Mouse (Mus musculus): ENCODE measurements around the gene Rcan2. TPM values are rescaled to one million over a fixed set of nuclear protein-coding genes. Genes with fewer than 3 reads are reported as not detected.

Rcan2 gene
- polyA plus RNA-seq, 1 experiment from 2014 or later: 6.8 TPM

DNA sequence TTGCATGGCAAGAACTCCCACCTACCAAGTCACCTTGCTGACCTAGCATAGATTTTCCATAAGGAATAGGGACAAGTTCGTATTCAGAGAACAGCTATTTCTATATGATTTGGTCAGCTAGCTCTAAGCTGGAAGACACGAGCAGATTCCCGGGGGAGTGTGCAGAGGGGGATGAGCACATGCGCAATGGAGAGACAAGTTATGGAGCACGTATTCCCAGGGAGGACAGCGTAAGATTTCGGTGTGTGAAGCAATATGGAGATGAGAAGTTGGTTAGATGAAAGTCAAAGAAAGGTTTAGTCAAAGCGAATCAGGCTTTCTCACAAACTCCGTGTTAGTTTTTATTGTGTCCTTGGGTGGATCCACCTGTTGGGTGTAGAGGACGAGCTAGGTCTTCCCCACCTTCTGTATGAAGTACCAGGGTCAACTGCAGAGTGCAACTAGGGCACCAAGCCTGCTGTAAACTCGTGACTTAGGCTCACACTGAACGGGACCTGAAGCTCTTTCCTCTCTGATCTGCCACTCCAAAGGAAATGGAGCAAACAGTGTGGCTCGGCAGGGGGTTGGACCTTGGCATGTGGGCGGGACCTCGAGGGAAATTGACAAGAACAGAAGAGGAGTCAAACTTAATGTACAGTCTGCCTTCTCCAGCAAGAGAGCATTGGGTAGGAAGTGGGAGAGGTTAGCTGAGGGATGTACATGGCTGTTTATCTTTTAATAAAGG lies 31.4 kb downstream of the Rcan2 start:
- peak overlapping the region; percentile 44 for H3K4me2 ChIP-seq
- H3K4me3 ChIP-seq (replicated peaks): peak overlapping the region; percentile 17
- 0 out of 2 replicates have a peak, but pooled peaks have one; percentile 18 for ATAC-seq (replicated peaks; ENCODE audit: low FRiP score)
- 67% methylated on average over 15 of the region's 15 CpGs for WGBS
- H3K27ac ChIP-seq: no peak overlapping the region
- H3K9me3 ChIP-seq (replicated peaks): no peaks in the 10 kb centered on the region
- H3K36me3 ChIP-seq: no peaks in the 10 kb centered on the region
- no peak overlapping the region for H3K9ac ChIP-seq
- H3K4me1 ChIP-seq: no peaks in the 10 kb centered on the region
- H3K27me3 ChIP-seq: no peaks in the 10 kb centered on the region

DNA sequence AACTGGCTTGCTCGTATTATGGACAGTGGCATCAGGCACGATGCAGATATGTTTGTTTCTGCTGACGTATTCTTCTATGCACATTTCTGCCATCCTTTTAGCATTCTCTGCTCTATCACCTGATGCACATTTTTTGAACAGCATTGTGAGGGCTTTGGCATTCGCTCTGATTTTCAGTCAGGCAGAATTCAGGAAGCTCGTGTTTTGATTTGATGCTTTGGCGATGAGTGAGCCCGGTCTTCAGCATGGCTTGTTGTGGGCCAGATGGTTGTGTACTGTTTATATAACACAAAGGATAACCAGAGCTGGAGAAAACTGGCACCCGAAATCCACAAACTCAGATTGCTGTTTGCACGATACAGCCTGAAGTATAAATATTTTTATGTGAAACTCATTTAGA lies 39.1 kb downstream of the Rcan2 start:
- H3K36me3 ChIP-seq: no peaks in the 10 kb centered on the region
- WGBS: 89% methylated on average over 9 of the region's 9 CpGs
- no peak overlapping the region for H3K27ac ChIP-seq
- H3K4me1 ChIP-seq: no peaks in the 10 kb centered on the region
- H3K4me2 ChIP-seq: no peak overlapping the region
- H3K9ac ChIP-seq: no peak overlapping the region
- H3K9me3 ChIP-seq (replicated peaks): no peaks in the 10 kb centered on the region
- H3K27me3 ChIP-seq: no peaks in the 10 kb centered on the region
- no peak overlapping the region for H3K4me3 ChIP-seq (replicated peaks)
- no peak for ATAC-seq (replicated peaks; ENCODE audit: low FRiP score)

DNA sequence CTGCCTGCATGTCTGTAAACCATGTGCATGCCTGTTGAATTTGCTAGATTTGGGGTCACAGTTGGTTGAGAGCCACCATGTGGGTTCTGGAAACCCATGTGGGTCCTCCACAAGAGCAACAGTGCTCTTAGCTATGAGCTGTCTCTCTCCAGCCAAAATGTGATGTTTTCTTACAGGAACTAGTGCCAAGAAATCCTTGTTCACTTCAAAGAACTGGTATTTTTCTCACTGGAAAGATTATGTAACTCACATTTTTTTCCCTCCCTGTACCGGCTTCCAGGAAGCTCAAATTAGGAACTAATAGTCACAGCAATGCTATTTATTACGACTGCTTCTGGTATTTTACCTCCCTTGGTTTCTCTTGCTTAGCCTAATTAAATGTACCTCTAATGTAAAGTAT lies 45.6 kb downstream of the Rcan2 start:
- no peak for ATAC-seq (replicated peaks; ENCODE audit: low FRiP score)
- no peaks in the 10 kb centered on the region for H3K4me1 ChIP-seq
- 68% methylated on average over 2 of the region's 2 CpGs for WGBS
- H3K9me3 ChIP-seq (replicated peaks): no peaks in the 10 kb centered on the region
- no peak overlapping the region for H3K9ac ChIP-seq
- no peaks in the 10 kb centered on the region for H3K27me3 ChIP-seq
- H3K36me3 ChIP-seq: no peaks in the 10 kb centered on the region
- no peak overlapping the region for H3K4me2 ChIP-seq
- H3K27ac ChIP-seq: no peak overlapping the region
- H3K4me3 ChIP-seq (replicated peaks): no peak overlapping the region

DNA sequence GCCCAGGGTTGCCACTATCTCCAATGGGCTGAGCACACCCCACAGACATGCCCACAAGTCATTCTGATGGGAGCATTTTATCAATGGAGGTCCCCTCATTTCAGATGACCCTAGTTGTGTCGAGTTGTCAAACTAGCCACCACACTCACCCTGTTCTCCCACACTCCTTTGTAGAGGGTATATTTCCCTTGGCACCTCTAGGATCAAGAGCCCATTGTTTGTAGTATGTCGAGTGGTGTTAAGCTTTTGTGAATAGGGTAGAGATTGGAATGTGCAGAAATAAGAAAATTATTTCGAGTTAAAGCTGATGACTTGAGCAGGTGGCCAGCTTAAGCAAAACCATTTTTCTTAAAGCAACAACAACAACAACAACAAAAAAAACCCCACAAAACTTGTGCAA lies 47.8 kb downstream of the Rcan2 start:
- no peak overlapping the region for H3K4me2 ChIP-seq
- no peaks in the 10 kb centered on the region for H3K9me3 ChIP-seq (replicated peaks)
- no peak overlapping the region for H3K4me3 ChIP-seq (replicated peaks)
- no peak for ATAC-seq (replicated peaks; ENCODE audit: low FRiP score)
- no peaks in the 10 kb centered on the region for H3K4me1 ChIP-seq
- H3K27ac ChIP-seq: no peak overlapping the region
- 77% methylated on average over 3 of the region's 3 CpGs for WGBS
- H3K9ac ChIP-seq: no peak overlapping the region
- no peaks in the 10 kb centered on the region for H3K36me3 ChIP-seq
- H3K27me3 ChIP-seq: no peaks in the 10 kb centered on the region

DNA sequence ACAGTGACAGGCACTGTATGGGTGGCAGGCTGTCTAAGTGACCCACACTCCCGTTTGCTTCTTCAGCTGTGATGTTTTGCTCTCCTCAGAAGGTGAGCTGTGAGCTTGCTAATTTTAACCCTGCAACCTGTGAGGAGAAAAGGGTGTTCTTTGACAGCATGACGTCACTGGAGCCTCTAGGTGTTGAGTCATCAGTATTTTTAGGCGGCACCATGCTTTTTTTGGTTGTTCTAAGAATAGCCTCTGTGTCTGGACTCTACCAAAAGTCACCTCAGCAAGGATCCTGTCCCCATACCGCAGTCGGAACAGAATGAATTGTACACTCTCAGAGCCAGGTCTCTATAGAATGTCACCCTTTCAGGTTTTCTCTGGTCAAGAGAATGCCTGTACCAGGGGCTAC lies 54.0 kb downstream of the Rcan2 start:
- no peaks in the 10 kb centered on the region for H3K27me3 ChIP-seq
- 84% methylated on average over 5 of the region's 5 CpGs for WGBS
- no peak overlapping the region for H3K9ac ChIP-seq
- H3K27ac ChIP-seq: no peak overlapping the region
- ATAC-seq (replicated peaks; ENCODE audit: low FRiP score): no peak
- H3K4me2 ChIP-seq: no peak overlapping the region
- no peaks in the 10 kb centered on the region for H3K9me3 ChIP-seq (replicated peaks)
- no peak overlapping the region for H3K4me3 ChIP-seq (replicated peaks)
- no peaks in the 10 kb centered on the region for H3K36me3 ChIP-seq
- H3K4me1 ChIP-seq: no peaks in the 10 kb centered on the region

DNA sequence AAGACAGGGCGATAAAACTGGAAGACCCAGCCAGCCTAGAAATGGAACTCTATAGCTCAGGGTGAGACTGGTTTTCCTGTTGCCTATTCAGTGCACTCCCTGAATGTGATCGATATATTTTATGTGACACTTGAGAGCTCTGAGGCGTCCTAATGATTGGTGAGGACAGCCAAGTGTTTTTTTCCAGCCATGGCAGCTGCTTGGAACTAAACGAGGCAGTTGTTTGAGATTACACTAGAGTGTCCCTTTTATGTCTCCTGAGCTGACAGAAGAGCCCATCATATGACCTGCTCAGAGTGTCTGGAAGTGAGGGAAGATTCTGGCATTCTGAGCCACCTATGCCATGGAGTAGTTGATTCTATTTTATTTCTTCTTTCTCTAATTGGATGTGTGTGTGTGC lies 54.9 kb downstream of the Rcan2 start:
- no peak for ATAC-seq (replicated peaks; ENCODE audit: low FRiP score)
- no peaks in the 10 kb centered on the region for H3K4me1 ChIP-seq
- H3K9ac ChIP-seq: no peak overlapping the region
- H3K4me3 ChIP-seq (replicated peaks): no peak overlapping the region
- no peaks in the 10 kb centered on the region for H3K9me3 ChIP-seq (replicated peaks)
- no peak overlapping the region for H3K4me2 ChIP-seq
- WGBS: 34% methylated on average over 4 of the region's 4 CpGs
- H3K27me3 ChIP-seq: no peaks in the 10 kb centered on the region
- H3K36me3 ChIP-seq: no peaks in the 10 kb centered on the region
- no peak overlapping the region for H3K27ac ChIP-seq

DNA sequence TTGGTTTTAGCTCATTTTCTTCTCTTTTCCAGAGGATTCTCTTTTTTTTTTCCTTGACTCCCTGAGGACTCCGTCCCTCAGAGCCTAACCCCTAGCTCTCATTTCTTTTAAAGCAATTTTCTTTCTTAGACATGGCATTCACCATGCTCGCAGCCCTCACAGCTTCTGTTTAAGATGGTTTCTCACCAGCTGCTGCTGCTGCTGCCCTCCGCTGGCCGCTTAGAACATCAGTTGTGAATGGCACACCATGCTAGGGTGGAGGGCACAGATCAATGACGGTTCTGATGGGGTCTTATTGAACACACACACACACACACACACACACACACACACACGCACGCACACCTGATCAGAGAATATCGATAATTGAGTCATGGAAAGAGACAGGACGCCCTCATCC lies 67.7 kb downstream of the Rcan2 start:
- Histone ChIP-seq H3K9me3 (replicated peaks) (no peaks in the 10 kb centered on the region), H3K4me2 (no peak overlapping the region), H3K4me3 (replicated peaks) (no peak overlapping the region), H3K9ac (no peak overlapping the region), H3K4me1 (0 out of 2 replicates have a peak, but pooled peaks cover 2% of the 10 kb centered on the region), H3K27ac (no peak overlapping the region), H3K36me3 (no peaks in the 10 kb centered on the region), H3K27me3 (no peaks in the 10 kb centered on the region)
- WGBS: 91% methylated on average over 9 of the region's 9 CpGs
- no peak for ATAC-seq (replicated peaks; ENCODE audit: low FRiP score)

DNA sequence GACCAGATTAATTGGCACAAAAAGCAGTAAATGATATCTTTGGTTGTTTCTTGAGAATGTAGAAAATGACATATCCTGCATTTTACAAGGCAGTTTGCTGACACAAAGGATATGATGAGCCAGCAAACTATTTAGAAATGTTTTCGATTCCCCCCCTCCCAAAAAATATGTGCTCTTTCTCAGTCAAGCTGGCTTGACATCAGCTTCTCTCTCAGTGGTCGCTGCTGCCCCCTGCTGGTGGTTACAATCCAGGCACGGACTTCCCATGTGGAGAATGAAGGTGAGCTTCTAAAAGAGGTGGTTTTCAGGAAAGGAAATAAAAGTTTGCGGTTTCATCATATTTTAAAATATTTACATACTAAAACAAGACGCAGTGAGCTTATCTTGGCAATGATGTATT lies 68.5 kb downstream of the Rcan2 start:
- Histone ChIP-seq H3K4me3 (replicated peaks) (no peak overlapping the region), H3K27me3 (no peaks in the 10 kb centered on the region), H3K27ac (no peak overlapping the region), H3K4me2 (no peak overlapping the region), H3K9me3 (replicated peaks) (no peaks in the 10 kb centered on the region), H3K9ac (no peak overlapping the region), H3K36me3 (no peaks in the 10 kb centered on the region), H3K4me1 (0 out of 2 replicates have a peak, but pooled peaks cover 2% of the 10 kb centered on the region)
- 16% methylated on average over 5 of the region's 5 CpGs for WGBS
- ATAC-seq (replicated peaks; ENCODE audit: low FRiP score): no peak

DNA sequence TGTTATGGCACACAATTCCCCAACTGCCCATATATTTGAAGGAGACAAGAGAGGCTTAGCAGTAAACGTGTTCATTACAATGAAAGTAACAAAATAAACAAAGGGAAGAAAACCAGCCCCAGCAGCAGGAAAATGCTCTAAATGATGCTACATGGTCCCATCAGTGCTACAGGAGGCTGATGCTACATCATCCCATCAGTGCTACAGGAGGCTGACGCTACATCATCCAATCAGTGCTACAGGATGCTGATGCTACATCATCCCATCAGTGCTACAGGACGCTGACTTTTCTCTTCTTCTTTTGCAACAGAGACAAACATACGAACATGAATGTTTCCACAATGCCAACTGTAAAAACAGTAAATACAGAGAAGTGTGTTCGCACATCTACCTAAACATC lies 73.3 kb downstream of the Rcan2 start:
- Histone ChIP-seq H3K4me2 (no peak overlapping the region), H3K27me3 (no peaks in the 10 kb centered on the region), H3K9me3 (replicated peaks) (no peaks in the 10 kb centered on the region), H3K4me1 (no peaks in the 10 kb centered on the region), H3K36me3 (no peaks in the 10 kb centered on the region), H3K4me3 (replicated peaks) (no peak overlapping the region), H3K9ac (no peak overlapping the region), H3K27ac (no peak overlapping the region)
- no peak for ATAC-seq (replicated peaks; ENCODE audit: low FRiP score)
- 78% methylated on average over 5 of the region's 5 CpGs for WGBS

DNA sequence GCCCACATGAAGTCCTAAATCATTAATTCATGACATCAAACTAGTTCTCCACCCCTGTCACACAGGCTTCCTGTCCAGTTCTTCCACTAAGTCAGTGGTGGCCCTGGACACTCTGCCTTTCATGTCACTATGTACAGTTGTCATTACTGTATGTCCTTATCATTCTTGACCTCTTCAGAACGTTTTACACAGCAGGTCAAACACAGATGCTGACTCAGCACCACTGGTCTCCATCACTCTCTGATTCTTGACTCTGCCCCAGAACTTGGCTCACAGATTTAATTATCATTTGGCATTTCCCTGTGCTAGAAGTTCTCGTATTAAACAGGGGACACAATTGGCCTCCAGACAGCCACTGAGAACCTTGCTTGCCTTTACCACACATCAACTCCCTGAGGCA lies 76.3 kb downstream of the Rcan2 start:
- Histone ChIP-seq H3K4me3 (replicated peaks) (no peak overlapping the region), H3K27me3 (no peaks in the 10 kb centered on the region), H3K36me3 (no peaks in the 10 kb centered on the region), H3K4me1 (no peaks in the 10 kb centered on the region), H3K9me3 (replicated peaks) (no peaks in the 10 kb centered on the region), H3K4me2 (no peak overlapping the region), H3K9ac (no peak overlapping the region), H3K27ac (no peak overlapping the region)
- WGBS: 60% methylated on average over 2 of the region's 2 CpGs
- no peak for ATAC-seq (replicated peaks; ENCODE audit: low FRiP score)

DNA sequence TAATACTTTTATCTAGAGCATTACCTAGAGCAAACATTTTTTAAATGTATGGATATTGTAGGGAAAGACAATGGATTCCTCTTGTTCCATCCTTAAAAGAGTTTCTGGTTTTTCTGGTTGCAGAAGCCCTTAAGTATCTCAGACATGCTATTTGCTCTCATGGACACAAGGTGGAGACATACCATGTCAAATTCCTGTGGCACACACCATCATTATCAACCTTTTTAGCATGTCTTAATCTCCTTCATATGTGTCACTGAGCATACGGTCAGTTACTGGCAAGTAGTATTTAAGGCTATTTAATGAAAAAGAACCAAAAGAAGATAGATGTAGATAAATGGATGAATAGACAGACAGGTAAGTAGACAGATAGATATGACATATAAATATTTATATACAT lies 81.9 kb downstream of the Rcan2 start:
- Histone ChIP-seq H3K4me3 (replicated peaks) (no peak overlapping the region), H3K4me2 (no peak overlapping the region), H3K9ac (no peak overlapping the region), H3K4me1 (no peaks in the 10 kb centered on the region), H3K9me3 (replicated peaks) (no peaks in the 10 kb centered on the region), H3K27ac (no peak overlapping the region), H3K36me3 (no peaks in the 10 kb centered on the region), H3K27me3 (no peaks in the 10 kb centered on the region)
- WGBS: 21% methylated on average over 1 of the region's 1 CpGs
- no peak for ATAC-seq (replicated peaks; ENCODE audit: low FRiP score)

DNA sequence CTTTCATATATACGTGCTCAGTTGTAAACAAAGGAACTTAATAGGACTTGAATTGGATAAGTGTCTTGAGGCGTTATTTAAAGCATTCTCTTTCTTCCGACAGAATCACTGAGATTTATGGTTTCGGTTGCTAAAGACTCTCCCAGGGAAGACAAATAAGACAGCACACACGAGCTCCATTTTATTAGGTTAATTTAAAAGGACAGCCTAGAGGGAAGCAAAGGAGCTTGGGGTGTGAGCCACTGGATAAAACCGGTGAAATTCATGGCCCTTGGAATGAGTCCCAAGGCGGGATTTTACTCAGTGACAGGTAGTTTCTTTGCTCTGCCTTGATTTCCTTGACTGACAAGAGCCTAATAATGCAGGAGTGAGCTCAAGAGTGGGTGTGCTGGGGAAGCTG lies 85.1 kb downstream of the Rcan2 start:
- Histone ChIP-seq H3K4me2 (no peak overlapping the region), H3K4me1 (no peaks in the 10 kb centered on the region), H3K4me3 (replicated peaks) (no peak overlapping the region), H3K27ac (no peak overlapping the region), H3K27me3 (no peaks in the 10 kb centered on the region), H3K36me3 (no peaks in the 10 kb centered on the region), H3K9ac (no peak overlapping the region), H3K9me3 (replicated peaks) (no peaks in the 10 kb centered on the region)
- ATAC-seq (replicated peaks; ENCODE audit: low FRiP score): no peak
- WGBS: 27% methylated on average over 7 of the region's 7 CpGs

DNA sequence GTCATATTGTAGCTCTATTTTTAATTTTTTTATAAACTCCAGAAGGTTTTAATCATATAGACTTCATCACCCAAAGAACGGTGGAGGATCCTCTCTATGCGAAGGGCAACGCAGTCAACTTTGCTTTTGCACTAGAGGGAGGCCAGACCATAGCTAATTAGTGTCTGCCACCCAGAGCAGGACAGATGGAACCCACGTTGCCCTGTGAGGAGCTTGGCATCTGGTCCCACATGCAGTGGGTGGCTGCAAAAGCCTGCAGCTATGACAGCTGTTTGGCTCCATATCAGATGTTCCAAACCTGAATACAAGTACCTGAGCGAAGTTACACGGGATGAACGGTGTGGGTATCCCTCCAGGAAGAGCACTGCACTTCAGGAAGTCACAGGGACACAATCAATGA lies 86.8 kb downstream of the Rcan2 start:
- Histone ChIP-seq H3K27ac (no peak overlapping the region), H3K4me3 (replicated peaks) (no peak overlapping the region), H3K36me3 (no peaks in the 10 kb centered on the region), H3K27me3 (no peaks in the 10 kb centered on the region), H3K4me2 (no peak overlapping the region), H3K4me1 (no peaks in the 10 kb centered on the region), H3K9ac (no peak overlapping the region), H3K9me3 (replicated peaks) (no peaks in the 10 kb centered on the region)
- WGBS: 80% methylated on average over 7 of the region's 7 CpGs
- no peak for ATAC-seq (replicated peaks; ENCODE audit: low FRiP score)

Data from kidney, embryonic 15.5 days (tissue).